Mouse (Mus musculus) embryo, embryonic 10 days (tissue): ENCODE data around the gene Il2.
A peak's percentile ranks its signal among the peaks of the same experiment; 100 is the strongest.

Source experiments
- DNase-seq: peaks from one replicate; pipeline ENCODE4 v3.0.0-alpha.2; 2015; ENCODE audit warnings: low spot score

The Il2 gene

GRCm38 (mm10) chr3:37125655-37126054 lies at the start of gene Il2:
TSS of gene Il2 (minus strand) at chr3:37125959.
- no peak for DNase-seq

DNA sequence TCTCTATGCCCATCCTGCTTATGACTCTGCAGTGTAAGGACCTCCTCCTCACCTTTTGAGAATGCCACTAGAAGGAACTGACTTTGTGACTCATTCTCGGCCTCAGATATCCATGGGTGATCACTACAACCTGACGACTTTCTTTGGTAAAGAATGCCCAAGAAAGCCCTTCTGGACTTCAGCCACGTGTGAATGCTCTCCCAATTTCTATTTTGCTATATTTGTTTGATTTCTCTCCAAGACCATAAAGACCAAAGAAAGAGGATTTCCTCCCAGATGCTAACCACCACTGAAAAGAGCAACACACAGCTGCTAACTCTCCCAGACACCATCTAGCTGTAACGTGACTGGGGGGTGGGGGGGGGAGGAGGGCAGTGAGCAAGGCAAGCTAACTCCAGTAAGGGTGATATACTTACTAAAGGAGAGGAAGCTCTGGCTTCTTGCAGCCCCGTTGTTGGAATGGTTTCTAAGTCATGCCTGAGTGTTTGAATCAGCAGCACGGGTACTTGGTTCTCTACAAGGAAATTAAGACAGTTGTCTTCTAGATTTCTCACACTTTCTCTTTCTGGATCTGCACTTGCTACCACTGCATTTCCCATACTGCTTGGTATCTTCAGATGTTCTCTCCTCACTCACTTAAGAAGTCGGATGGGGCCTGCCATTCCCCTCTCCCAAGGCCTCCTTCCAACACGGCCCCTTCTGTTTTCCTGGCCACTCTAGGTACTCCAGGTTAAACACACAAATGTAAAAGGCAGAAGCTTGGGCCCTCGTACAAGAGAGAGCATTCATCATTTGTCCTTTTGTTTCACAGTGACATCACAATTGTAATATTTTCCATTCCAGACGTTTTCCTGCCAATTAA lies 49.2 kb upstream of the Il2 start:
- no peak for DNase-seq

GRCm38 (mm10) chr3:37173285-37173684 lies 47.5 kb upstream of the Il2 start:
- DNase-seq: no peak

DNA sequence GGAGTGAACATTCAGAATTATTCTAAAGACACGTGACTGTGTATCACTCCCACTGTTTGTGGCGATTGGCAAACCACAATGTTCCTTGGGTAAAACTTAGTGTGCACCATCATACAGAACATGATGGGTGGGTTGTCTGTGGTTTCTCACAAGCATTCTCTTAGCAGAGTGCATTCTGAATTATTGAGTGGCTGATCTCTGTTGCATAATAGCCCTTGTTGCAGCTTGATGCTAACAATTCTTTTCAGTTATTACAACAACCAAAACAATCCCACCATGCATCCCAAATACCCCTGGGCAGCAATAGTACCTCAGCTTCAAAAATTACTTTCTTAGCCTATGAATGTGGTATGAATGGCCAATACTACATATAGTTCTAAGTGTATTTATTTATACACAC lies 43.5 kb upstream of the Il2 start:
- DNase-seq: no peak

DNA sequence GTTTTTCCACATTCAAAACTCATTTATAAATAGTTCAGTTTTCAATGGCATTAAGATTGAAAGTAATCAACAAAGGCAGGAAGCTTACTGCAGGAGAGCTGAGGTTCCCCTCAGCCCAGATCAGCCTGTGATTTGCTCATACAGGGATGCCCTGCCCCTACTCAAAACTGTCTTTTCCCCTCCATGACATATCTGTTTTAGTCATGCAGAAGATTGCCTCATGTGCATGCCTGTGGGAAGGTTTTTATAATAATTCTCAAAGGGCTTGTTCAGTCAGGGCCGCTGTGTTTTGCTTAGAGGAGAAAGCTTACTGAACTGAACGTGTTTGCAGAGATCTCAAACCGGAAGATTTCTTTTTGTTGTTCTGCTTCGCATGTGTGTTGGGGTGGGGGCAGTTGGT lies 35.3 kb upstream of the Il2 start:
- no peak for DNase-seq

DNA sequence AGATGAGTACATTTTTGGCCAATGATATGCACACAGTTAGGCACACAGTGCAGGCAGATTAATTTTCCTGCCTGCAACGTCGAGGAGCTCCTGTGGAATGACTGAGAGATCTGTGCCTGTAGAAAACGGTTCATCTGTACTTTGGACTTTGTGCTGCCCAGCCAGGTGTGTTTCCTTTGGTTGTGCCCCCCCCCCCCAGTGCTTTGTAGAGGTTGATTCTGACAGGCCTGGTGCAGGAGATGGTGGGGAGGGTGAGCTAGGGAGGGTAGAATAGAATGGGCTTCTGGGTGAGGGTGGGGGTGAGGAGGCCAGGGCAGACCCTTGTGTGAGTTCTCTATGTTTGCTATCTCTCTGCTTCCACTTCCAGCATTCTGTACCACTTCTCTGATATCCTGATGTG lies 32.5 kb upstream of the Il2 start:
- no peak for DNase-seq

DNA sequence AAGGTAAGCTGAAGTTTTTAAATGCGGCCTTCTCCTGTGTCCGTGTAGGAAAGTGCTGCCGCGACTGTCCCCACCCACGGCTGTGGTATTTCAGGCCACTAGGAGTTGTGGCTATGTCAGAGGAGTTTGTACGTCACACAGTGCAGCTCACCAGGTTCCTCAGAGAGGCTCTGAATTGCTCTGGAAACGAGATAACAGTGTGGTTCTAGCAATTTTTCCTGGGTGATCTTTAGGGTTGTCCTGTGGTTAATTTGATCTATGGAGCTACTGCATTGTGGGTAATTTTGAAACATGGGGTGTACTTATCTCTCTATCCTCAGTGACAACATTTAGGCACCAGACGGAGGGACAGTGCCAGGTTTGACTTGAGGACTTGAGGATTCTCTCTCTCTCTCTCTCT lies 31.3 kb upstream of the Il2 start:
- no peak for DNase-seq

DNA sequence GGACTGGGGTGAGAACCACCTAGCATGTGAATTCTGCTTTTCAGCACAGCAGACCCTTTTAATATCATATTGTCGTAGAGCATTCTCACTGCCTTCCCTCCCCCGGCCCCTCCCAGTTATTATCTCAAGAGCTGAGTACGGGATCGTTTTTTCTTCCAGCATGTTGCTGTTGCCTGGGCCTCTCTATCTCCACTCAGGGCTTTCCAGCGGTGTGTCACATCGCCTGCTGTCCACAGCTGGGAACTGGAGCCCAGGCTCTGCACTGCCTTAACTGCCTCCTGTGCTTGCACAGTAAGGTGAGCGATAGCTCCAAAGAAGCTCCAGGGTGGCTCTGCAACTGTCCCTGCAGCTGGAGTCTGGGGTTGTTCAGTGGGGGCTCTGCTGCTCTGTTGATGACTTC lies 28.6 kb upstream of the Il2 start:
- DNase-seq: no peak

DNA sequence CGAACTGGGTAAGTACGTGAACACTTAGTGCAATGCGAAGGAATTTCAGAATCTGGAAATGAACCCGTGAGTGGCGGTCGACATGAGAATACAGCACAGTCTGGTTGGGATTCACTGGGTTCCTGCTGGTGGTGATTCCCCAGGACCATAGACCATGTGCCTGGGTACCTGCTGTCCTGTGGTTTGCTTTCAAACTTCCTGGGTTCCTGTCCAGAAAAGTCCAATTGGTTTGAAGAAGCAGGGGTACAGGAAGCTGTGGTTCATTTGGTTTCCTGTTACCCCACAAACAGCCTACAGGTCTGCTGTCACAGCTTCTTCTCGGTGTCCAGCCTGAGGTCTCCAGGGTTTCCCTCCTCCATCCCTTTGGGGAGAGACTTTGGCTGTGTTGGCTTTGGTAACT lies 27.2 kb upstream of the Il2 start:
- DNase-seq: no peak

GRCm38 (mm10) chr3:37152274-37152673 lies 26.5 kb upstream of the Il2 start:
- DNase-seq: no peak

GRCm38 (mm10) chr3:37146810-37147209 lies 21.1 kb upstream of the Il2 start:
- DNase-seq: no peak

GRCm38 (mm10) chr3:37146406-37146805 lies 20.6 kb upstream of the Il2 start:
- no peak for DNase-seq

GRCm38 (mm10) chr3:37144979-37145378 lies 19.2 kb upstream of the Il2 start:
- DNase-seq: no peak

DNA sequence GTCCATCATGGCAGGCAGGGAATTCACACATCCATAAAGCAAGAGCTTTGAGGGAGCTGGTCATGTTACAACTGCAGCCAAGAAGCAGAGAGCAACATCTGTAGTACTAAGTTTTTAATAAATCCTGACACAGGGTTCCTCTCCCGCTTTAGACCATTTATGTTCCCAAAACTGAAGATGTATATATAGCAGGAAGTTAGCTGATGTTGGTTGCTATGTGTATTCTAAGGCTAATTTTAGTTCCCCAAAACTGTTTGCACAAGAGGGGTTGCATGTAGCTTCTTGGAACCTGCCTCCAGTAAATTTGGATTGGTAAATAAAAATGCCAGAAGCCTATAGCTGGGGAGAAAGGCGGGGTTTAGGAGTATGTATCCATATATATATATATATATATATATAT lies 16.1 kb upstream of the Il2 start:
- DNase-seq: no peak

DNA sequence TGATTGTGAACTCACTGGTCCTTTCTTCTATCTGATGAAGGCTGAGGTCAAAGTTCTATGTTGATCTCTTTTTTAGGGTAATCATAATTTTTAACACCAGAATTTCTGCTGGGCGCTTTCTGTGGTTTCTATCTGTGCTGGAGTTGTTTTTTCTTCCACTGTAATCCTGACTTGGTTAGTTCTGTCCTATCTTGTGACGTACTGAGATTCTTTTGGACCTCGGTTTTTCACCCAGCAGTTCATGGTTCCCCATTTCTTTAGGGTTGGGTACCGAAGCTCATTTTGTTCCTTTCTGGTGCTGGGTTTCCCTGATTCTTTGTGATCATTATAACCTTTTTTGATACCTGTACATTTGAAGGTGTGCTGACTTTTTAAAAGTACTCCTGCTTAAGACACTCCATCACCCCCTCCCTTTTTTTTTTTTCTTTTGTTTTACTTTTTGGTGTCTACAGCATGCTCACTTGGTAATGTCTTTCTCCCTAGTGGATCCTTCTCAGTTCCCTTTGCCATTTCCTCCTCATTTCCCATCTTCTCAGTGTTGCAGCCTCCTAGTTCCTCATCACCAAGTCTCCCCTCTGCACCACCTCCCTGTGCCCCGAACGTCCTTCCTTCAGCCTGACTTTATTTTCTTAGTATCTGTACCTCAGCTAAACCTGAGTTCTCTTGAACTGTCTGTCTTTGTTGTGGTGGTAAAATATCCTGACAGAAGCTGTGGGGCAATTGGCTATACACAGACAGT lies 14.6 kb upstream of the Il2 start:
- no peak for DNase-seq

GRCm38 (mm10) chr3:37139192-37139591 lies 13.4 kb upstream of the Il2 start:
- no peak for DNase-seq

DNA sequence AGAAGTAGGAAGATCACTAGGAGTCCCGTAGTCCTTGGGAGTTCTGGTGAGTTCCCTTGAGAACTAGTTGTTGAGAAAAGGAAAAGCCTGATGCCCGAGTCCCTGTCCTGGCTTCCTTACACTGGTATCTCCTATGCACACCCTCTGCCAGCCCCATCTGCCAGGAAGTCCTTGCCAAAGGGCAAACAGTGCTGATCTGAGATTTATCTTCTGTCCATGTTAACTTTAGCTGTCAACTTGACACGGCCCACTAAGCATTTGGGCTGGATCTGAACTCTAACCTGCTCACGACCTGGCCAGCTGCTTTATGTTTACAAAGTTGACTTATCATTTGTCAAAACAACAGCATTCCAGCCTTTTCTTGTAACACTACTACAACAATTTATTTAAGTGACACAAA lies 11.5 kb upstream of the Il2 start:
- no peak for DNase-seq

DNA sequence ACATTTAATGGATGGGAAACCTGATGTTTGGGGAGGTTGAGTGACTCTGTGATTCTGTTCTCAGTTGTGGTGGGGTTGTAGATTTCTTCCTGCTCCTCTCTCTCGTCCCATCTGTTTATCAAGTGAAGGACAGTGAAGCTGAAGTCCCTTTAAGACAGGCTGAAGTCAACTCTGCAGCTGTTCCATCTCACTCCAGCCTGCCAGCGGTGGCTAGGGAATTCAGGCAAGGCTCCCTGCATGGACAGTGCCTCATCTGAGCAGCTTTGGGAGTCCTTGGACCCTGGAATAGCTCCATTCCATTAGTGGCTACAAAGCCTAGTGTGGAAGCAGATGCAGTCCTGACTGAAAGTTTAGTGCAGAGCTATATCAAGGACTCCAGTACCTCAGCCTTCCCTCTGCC lies 3.3 kb upstream of the Il2 start:
- no peak for DNase-seq

DNA sequence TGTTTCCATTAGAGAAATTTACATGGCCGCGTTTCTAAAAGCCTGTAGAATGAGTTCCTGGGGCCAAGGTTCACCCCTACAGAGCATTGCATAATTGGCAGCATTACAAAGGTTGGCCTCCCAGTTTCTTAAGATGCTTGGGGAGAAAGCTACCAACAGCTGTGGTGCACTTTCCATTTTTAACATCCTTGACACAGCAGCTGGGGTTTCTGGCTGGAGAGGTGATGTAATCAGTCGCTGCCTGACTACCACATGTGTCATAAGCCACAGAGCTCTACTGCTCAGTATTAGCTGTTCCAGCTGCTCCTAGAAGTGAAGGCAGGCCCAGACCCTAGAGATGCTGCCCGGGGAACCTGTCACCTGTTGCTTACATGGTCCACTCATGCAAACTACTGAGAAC lies 2.5 kb upstream of the Il2 start:
- no peak for DNase-seq

- no peak for DNase-seq
These were observed 403 bp upstream of the Il2 start for GRCm38 (mm10) chr3:37126162-37126561.

DNA sequence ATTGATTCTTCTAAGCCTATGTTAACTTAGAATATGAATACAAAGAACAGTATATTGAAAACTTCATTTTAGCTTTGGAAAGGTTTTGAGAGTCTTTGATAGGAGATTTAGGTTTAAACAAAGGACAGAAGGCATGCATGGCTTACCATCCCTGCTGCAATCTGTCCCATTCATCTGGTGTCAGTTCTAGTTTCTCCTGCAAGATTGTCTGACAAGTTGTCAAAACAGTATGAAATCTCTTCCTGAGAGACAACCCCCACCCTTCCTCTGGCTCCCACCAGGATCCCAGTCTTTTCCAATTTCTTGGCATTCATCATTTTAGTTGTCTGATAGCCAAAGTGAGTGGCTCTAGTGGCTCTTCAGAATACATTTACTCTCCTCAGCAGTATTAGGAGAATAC lies 35.0 kb downstream of the Il2 start:
- DNase-seq: no peak

DNA sequence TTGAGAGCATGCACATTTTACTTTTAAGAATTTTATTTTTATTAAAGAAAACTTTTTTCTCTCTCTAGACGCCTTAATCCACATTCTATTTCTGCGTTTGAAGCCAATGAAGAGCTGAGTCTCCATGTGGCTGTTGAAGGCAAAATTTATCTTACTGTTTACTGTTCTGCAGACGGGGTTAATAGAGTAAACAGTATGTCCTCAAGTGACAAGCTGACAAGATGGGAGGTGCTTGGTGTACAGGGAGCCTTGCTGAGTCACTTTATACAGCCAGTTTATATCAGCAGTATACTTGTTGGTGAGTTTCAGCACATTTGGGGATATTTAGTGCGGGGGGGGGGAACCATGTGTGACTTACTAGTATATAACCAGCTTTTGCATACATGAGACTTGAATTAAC lies 40.9 kb downstream of the Il2 start:
- DNase-seq: no peak

DNA sequence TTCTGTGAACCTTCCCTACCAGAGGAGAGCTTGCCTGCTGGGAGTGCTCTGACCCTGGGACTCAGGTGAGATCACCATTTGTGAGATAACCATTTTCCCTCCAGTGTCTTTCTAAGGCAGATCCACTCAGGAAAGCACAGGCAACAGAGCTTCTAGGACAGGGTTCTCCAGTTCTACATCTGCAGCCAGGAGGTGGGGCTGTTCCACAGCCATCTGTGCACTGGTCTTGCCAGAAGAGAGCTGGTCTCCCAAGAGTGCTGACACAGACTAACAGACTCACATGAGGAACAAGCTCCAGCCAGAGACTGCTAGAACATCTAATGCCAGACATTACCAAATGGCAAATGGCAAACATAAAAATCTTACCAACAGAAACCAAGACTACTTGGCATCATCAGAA lies 52.5 kb downstream of the Il2 start:
- DNase-seq: peak; percentile 5
